In the genomic region with DNA sequence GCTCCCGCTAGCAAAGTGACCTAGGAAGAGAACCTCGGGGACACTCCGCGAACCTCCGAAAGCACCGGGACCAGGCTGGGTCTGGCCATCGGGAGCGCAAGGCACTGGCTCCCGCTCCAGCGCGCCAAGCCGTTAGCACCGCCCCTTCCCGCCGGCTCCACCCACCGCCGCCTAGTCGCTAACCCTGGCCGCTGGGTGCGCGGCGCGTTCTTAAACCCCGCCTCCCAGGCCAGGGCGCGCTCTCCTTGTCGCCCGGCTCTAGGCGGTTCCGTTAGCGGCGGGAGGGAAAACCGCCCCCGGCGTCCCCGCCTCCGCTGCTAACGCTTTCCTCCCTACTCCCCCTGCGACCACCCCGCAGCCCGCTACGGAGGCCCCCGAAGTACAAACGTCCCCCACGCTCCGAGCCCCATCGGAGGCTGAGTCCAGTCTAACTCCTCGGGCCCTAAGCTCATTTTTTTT, we compare ENCODE assay signal across 7 mouse cellular contexts. TPM values are rescaled to one million over a fixed set of nuclear protein-coding genes. Genes with fewer than 3 reads are reported as not detected.
DNase-seq lines count a peak whose midpoint lies in the region; ATAC-seq and TF ChIP-seq lines count a peak whose summit lies in the region.

A gene (plus strand): TSS at position 237 of the 459 bp plus-strand sequence.
A gene (minus strand): TSS at position 328 of the 459 bp plus-strand sequence.

- H3K27ac ChIP-seq in embryonic facial prominence, embryonic 10.5 days (replicated peaks): peak within 1 kb of the TSS; percentile 97
- peak within 1 kb of the TSS; percentile 95 for H3K27ac ChIP-seq in intestine, postnatal 0 days (ENCODE audit: low read depth, low read length)
- peak within 1 kb of the TSS; percentile 94 for H3K27ac ChIP-seq in limb, embryonic 11.5 days (replicated peaks; ENCODE audit: low read depth, low read length)
- H3K27ac ChIP-seq in midbrain, embryonic 14.5 days (replicated peaks; ENCODE audit: low read depth, low read length): peak within 1 kb of the TSS; percentile 90

- H3K9ac ChIP-seq in intestine, postnatal 0 days (ENCODE audit: low read depth, low read length): peak within 1 kb of the TSS; percentile 77
- peak within 1 kb of the TSS; percentile 94 for H3K9ac ChIP-seq in limb, embryonic 11.5 days (ENCODE audit: low read length)
- peak within 1 kb of the TSS; percentile 89 for H3K9ac ChIP-seq in midbrain, embryonic 14.5 days (replicated peaks; ENCODE audit: low read length)

- ATAC-seq in intestine, postnatal 0 days: peak; percentile 96
- peak; percentile 96 for ATAC-seq in limb, embryonic 11.5 days (ENCODE audit: insufficient number of reproducible peaks, low FRiP score, low TSS enrichment, low read depth)
- peak; percentile 94 for ATAC-seq in midbrain, embryonic 14.5 days (ENCODE audit: low FRiP score, low TSS enrichment)

- peak; percentile 99 for DNase-seq in adrenal gland, postnatal 14 days
- peak; percentile 98 for DNase-seq in embryonic facial prominence, embryonic 10.5 days (ENCODE audit: low spot score)
- peak; percentile 31 for DNase-seq in gonadal fat pad, adult 2 months (ENCODE audit: low read depth)
- peak; percentile 97 for DNase-seq in limb, embryonic 11.5 days (ENCODE audit: low spot score)
- peak; percentile 97 for DNase-seq in midbrain, embryonic 14.5 days
- DNase-seq in spleen, adult 18-20 months: peak; percentile 93 to 99

- peaks cover 22% of the 10 kb centered on the region for H3K4me1 ChIP-seq in embryonic facial prominence, embryonic 10.5 days
- H3K4me1 ChIP-seq in intestine, postnatal 0 days (replicated peaks; ENCODE audit: control insufficient read depth, insufficient read depth, low read length): 0 out of 2 replicates have a peak, but pooled peaks cover 2% of the 10 kb centered on the region
- H3K4me1 ChIP-seq in limb, embryonic 11.5 days (ENCODE audit: control insufficient read depth, insufficient read depth, low read length): peaks cover 5% of the 10 kb centered on the region; the same call in 1 of the 2 replicates
- H3K4me1 ChIP-seq in midbrain, embryonic 14.5 days (ENCODE audit: control insufficient read depth, insufficient read depth, low read length): peaks cover 22% of the 10 kb centered on the region

- H3K9me3 ChIP-seq in embryonic facial prominence, embryonic 10.5 days: no peaks in the 10 kb centered on the region
- H3K9me3 ChIP-seq in intestine, postnatal 0 days (ENCODE audit: control insufficient read depth): no peaks in the 10 kb centered on the region
- no peaks in the 10 kb centered on the region for H3K9me3 ChIP-seq in limb, embryonic 11.5 days (ENCODE audit: control insufficient read depth, low read length)
- H3K9me3 ChIP-seq in midbrain, embryonic 14.5 days (ENCODE audit: control insufficient read depth, low read length): no peaks in the 10 kb centered on the region

- peaks cover 15% of the 10 kb centered on the region for H3K36me3 ChIP-seq in embryonic facial prominence, embryonic 10.5 days (replicated peaks)
- H3K36me3 ChIP-seq in intestine, postnatal 0 days (ENCODE audit: control insufficient read depth, insufficient read depth): peaks cover 3% of the 10 kb centered on the region; the same call in 1 of the 2 replicates
- H3K36me3 ChIP-seq in limb, embryonic 11.5 days (ENCODE audit: control insufficient read depth, insufficient read depth, low read length): no peaks in the 10 kb centered on the region; the same call in 1 of the 2 replicates
- no peaks in the 10 kb centered on the region for H3K36me3 ChIP-seq in midbrain, embryonic 14.5 days (ENCODE audit: control insufficient read depth, insufficient read depth, low read length)

- peak within 1 kb of the TSS; percentile 92 for H3K4me3 ChIP-seq in embryonic facial prominence, embryonic 10.5 days
- peak within 1 kb of the TSS; percentile 77 for H3K4me3 ChIP-seq in intestine, postnatal 0 days (ENCODE audit: low read depth, low read length)
- peak within 1 kb of the TSS; percentile 95 for H3K4me3 ChIP-seq in limb, embryonic 11.5 days (ENCODE audit: low read depth, low read length)
- peak within 1 kb of the TSS; percentile 84 for H3K4me3 ChIP-seq in midbrain, embryonic 14.5 days (replicated peaks; ENCODE audit: low read depth, low read length)

- H3K27me3 ChIP-seq in embryonic facial prominence, embryonic 10.5 days (replicated peaks; ENCODE audit: low read depth, poor library complexity, severe bottlenecking): no peaks in the 10 kb centered on the region
- H3K27me3 ChIP-seq in intestine, postnatal 0 days (replicated peaks; ENCODE audit: control insufficient read depth, insufficient read depth, low read length): no peaks in the 10 kb centered on the region
- no peaks in the 10 kb centered on the region for H3K27me3 ChIP-seq in limb, embryonic 11.5 days (ENCODE audit: control insufficient read depth, insufficient read depth, low read length)
- no peaks in the 10 kb centered on the region for H3K27me3 ChIP-seq in midbrain, embryonic 14.5 days (ENCODE audit: control insufficient read depth, insufficient read depth, low read length)

- WGBS in embryonic facial prominence, embryonic 10.5 days: under 1% methylated on average over 48 of the region's 48 CpGs
- WGBS in intestine, postnatal 0 days: 0% methylated on average over 48 of the region's 48 CpGs
- WGBS in limb, embryonic 11.5 days: under 1% methylated on average over 47 of the region's 48 CpGs
- WGBS in midbrain, embryonic 14.5 days: under 1% methylated on average over 48 of the region's 48 CpGs

- TF ChIP-seq CTCF in intestine, postnatal 0 days (IDR thresholded peaks at IDR 0.05; ENCODE audit: low read depth): peak; percentile 39

- peak within 1 kb of the TSS; percentile 79 for H3K4me2 ChIP-seq in intestine, postnatal 0 days (replicated peaks; ENCODE audit: low read depth)
- peak within 1 kb of the TSS; percentile 84 for H3K4me2 ChIP-seq in limb, embryonic 11.5 days (ENCODE audit: low read depth, severe bottlenecking)
- peak within 1 kb of the TSS; percentile 59 for H3K4me2 ChIP-seq in midbrain, embryonic 14.5 days (ENCODE audit: low read length)

RNA-seq across cellular contexts. Expression of the first gene that starts in this region (rescaled TPM):
- 34.6 and 35.6 TPM in 2 replicates for total RNA-seq in adrenal gland, postnatal 14 days (2021)
- 58.4 and 63.5 TPM in 2 replicates for polyA plus RNA-seq in embryonic facial prominence, embryonic 10.5 days (2016; fragmentation: Nextera tagmentation; extraction: Ambion mirVana)
- polyA plus RNA-seq in gonadal fat pad, adult 2 months (2012; rRNA removed): 6.5 and 7.5 TPM in 2 replicates
- polyA plus RNA-seq in intestine, postnatal 0 days (2015; fragmentation: Nextera tagmentation; extraction: Ambion mirVana): 16.8 and 19.0 TPM in 2 replicates
- 63.1 and 68.8 TPM in 2 replicates for polyA plus RNA-seq in limb, embryonic 11.5 days (2014; fragmentation: Nextera tagmentation; extraction: Ambion mirVana)
- polyA plus RNA-seq in midbrain, embryonic 14.5 days (2014; fragmentation: Nextera tagmentation; extraction: Ambion mirVana): 34.1 and 41.1 TPM in 2 replicates

RNA-seq across cellular contexts. Expression of the second gene that starts in this region (rescaled TPM):
- not detected in 2 replicates for total RNA-seq in adrenal gland, postnatal 14 days (2021)
- 0.29 and 0.40 TPM in 2 replicates for polyA plus RNA-seq in embryonic facial prominence, embryonic 10.5 days (2016; fragmentation: Nextera tagmentation; extraction: Ambion mirVana)
- polyA plus RNA-seq in gonadal fat pad, adult 2 months (2012; rRNA removed): not detected in 2 replicates
- 0.07 TPM in 1 of 2 replicates, not detected in the other for polyA plus RNA-seq in intestine, postnatal 0 days (2015; fragmentation: Nextera tagmentation; extraction: Ambion mirVana)
- 0.21 and 0.35 TPM in 2 replicates for polyA plus RNA-seq in limb, embryonic 11.5 days (2014; fragmentation: Nextera tagmentation; extraction: Ambion mirVana)
- 0.63 and 0.89 TPM in 2 replicates for polyA plus RNA-seq in midbrain, embryonic 14.5 days (2014; fragmentation: Nextera tagmentation; extraction: Ambion mirVana)

Comparison
In these comparisons a context has a peak if more than half of its experiments do, and no peak if none do; other contexts are left out.
1. Peak in every context shown above with its lines: DNase-seq, ATAC-seq, H3K4me3 ChIP-seq and H3K27ac ChIP-seq.
2. DNase-seq: peak in every context shown above with its lines; median percentile 99 in adrenal gland, postnatal 14 days; 98 in embryonic facial prominence, embryonic 10.5 days; 97 in limb, embryonic 11.5 days; 97 in midbrain, embryonic 14.5 days; 96 in spleen, adult 18-20 months; 31 in gonadal fat pad, adult 2 months.